Mouse (Mus musculus): ENCODE measurements around the gene Spock2. TPM values are rescaled to one million over a fixed set of nuclear protein-coding genes. Genes with fewer than 3 reads are reported as not detected.
A peak's percentile ranks its signal among the peaks of the same experiment; 100 is the strongest.

Gene Spock2
- polyA plus RNA-seq (2014; fragmentation: Nextera tagmentation; extraction: Ambion mirVana): 23.5 and 36.1 TPM in 2 replicates

DNA sequence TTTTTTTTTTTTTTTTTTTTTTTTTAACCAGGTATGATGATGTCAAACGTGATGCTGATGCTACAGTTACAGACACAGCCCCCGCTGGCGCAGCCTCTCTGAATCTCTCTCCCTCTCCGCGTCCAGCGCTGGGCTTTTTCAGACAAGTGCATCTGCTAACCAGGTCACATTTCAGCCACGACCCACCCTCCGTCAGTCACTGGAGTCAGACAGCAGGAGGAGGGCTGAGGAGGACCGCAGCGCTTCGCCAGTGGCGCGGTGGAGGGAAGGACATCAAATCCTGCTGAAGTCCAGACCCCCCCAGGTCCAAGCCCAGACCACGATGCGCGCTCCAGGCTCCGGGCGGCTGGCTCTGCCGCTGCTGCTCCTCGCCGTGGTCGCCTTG lies at the start of gene Spock2:
Gene Spock2, plus strand, starts transcription at position 74 of the 385 bp plus-strand sequence.
- H3K9me3 ChIP-seq (replicated peaks; ENCODE audit: control insufficient read depth, low read length): no peaks in the 10 kb centered on the region
- H3K36me3 ChIP-seq (ENCODE audit: control insufficient read depth, insufficient read depth, low read length): no peaks in the 10 kb centered on the region
- peak; percentile 75 for DNase-seq (ENCODE audit: low spot score)
- WGBS: 0% methylated on average over 22 of the region's 22 CpGs
- peak within 1 kb of the TSS; percentile 82 for H3K9ac ChIP-seq (ENCODE audit: low read length)
- peak within 1 kb of the TSS; percentile 93 for H3K4me2 ChIP-seq (ENCODE audit: low read length)
- peak within 1 kb of the TSS; percentile 59 for H3K4me3 ChIP-seq (ENCODE audit: low read depth, low read length)
- peak within 1 kb of the TSS; percentile 79 for H3K27ac ChIP-seq (ENCODE audit: low read depth, low read length)
- peaks cover 6% of the 10 kb centered on the region; the same call in 1 of the 2 replicates for H3K27me3 ChIP-seq (replicated peaks; ENCODE audit: control insufficient read depth, insufficient read depth, low read length)
- peaks cover 11% of the 10 kb centered on the region for H3K4me1 ChIP-seq (ENCODE audit: control insufficient read depth, insufficient read depth, low read length)
- ATAC-seq: peak; percentile 36; the same call in 1 of the 2 replicates

GRCm38 (mm10) chr10:60062173-60062572 lies 43.8 kb upstream of the Spock2 start:
- ATAC-seq (no peak), DNase-seq (ENCODE audit: low spot score) (no peak)
- no peaks in the 10 kb centered on the region for H3K4me1 ChIP-seq (ENCODE audit: control insufficient read depth, insufficient read depth, low read length)
- no peaks in the 10 kb centered on the region for H3K27me3 ChIP-seq (replicated peaks; ENCODE audit: control insufficient read depth, insufficient read depth, low read length)
- no peak overlapping the region for H3K4me3 ChIP-seq (ENCODE audit: low read depth, low read length)
- H3K36me3 ChIP-seq (ENCODE audit: control insufficient read depth, insufficient read depth, low read length): 0 out of 2 replicates have a peak, but pooled peaks cover 6% of the 10 kb centered on the region
- H3K9ac ChIP-seq (ENCODE audit: low read length): no peak overlapping the region
- no peak overlapping the region for H3K4me2 ChIP-seq (ENCODE audit: low read length)
- no peak overlapping the region for H3K27ac ChIP-seq (ENCODE audit: low read depth, low read length)
- H3K9me3 ChIP-seq (replicated peaks; ENCODE audit: control insufficient read depth, low read length): peaks cover 4% of the 10 kb centered on the region; the same call in 1 of the 2 replicates
- WGBS: 81% methylated on average over 5 of the region's 5 CpGs

DNA sequence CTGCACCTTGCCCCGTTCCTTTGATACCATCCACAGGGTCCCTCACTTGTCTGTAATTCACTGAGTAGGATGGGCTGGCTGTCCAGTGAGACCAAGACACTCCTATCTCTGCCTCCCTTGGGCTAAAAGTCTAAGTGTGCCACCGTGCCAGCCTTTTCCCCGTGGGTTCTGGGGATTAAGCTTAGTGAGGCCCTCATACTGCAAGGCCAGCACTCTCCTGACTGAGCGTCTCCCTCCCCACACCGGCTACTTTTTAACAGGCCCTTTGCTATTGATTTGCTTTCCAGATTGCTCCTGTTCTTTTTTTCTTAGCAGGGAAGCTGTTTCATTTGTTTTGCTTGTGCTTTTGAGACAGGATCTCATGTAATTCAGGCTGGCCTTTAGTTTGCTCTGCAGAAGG lies 43.1 kb upstream of the Spock2 start:
- Histone ChIP-seq H3K9me3 (replicated peaks; ENCODE audit: control insufficient read depth, low read length) (no peaks in the 10 kb centered on the region), H3K36me3 (ENCODE audit: control insufficient read depth, insufficient read depth, low read length) (0 out of 2 replicates have a peak, but pooled peaks cover 6% of the 10 kb centered on the region), H3K4me1 (ENCODE audit: control insufficient read depth, insufficient read depth, low read length) (no peaks in the 10 kb centered on the region), H3K9ac (ENCODE audit: low read length) (no peak overlapping the region), H3K27me3 (replicated peaks; ENCODE audit: control insufficient read depth, insufficient read depth, low read length) (no peaks in the 10 kb centered on the region), H3K27ac (ENCODE audit: low read depth, low read length) (no peak overlapping the region), H3K4me3 (ENCODE audit: low read depth, low read length) (no peak overlapping the region), H3K4me2 (ENCODE audit: low read length) (no peak overlapping the region)
- ATAC-seq (no peak), DNase-seq (ENCODE audit: low spot score) (no peak)
- WGBS: 38% methylated on average over 5 of the region's 5 CpGs

DNA sequence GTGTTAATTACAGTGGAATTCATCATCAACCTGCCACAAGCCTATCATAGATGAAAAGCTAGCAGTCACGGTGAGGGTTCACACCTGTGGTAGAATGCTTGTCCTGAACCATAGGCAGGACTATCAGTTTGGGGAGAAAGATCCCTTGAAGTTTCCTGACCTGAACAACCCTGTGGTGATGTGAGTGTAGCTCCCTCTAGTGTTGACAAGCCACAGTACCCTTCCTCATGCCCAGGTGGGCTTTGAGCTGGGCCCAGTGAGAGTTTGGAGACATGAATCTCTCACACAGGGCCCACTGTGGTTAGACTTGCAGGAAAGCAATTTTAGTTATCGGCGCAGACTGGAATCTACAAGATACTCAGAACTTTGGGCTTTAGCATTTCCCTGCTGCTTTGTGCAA lies 39.5 kb upstream of the Spock2 start:
- DNase-seq (ENCODE audit: low spot score) (peak; percentile 55), ATAC-seq (no peak)
- H3K4me2 ChIP-seq (ENCODE audit: low read length): no peak overlapping the region
- H3K4me1 ChIP-seq (ENCODE audit: control insufficient read depth, insufficient read depth, low read length): no peaks in the 10 kb centered on the region
- 74% methylated on average over 3 of the region's 3 CpGs for WGBS
- no peak overlapping the region for H3K9ac ChIP-seq (ENCODE audit: low read length)
- H3K9me3 ChIP-seq (replicated peaks; ENCODE audit: control insufficient read depth, low read length): no peaks in the 10 kb centered on the region
- no peak overlapping the region for H3K27ac ChIP-seq (ENCODE audit: low read depth, low read length)
- H3K4me3 ChIP-seq (ENCODE audit: low read depth, low read length): no peak overlapping the region
- H3K36me3 ChIP-seq (ENCODE audit: control insufficient read depth, insufficient read depth, low read length): 0 out of 2 replicates have a peak, but pooled peaks cover 6% of the 10 kb centered on the region
- H3K27me3 ChIP-seq (replicated peaks; ENCODE audit: control insufficient read depth, insufficient read depth, low read length): no peaks in the 10 kb centered on the region

DNA sequence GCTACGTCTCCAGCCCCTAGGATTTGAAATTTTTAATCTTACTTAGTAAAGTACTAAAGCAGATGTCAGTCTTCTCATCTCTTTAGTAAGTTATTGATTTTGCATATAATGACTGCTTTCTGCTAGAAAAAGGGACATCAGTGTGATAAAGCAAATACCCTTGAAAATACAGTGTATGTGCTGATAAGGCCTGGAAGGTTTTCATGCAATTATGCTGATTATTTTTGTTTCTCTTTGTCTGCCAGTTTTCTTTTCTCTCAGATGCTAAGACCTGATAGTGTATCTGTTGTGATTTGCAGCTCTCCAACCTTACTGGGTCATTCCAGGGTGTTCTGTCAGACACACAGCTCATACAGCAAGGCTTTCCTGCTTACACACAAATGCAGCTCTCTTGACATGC lies 30.9 kb upstream of the Spock2 start:
- DNase-seq (ENCODE audit: low spot score) (no peak), ATAC-seq (no peak)
- Histone ChIP-seq H3K9me3 (replicated peaks; ENCODE audit: control insufficient read depth, low read length) (no peaks in the 10 kb centered on the region), H3K36me3 (ENCODE audit: control insufficient read depth, insufficient read depth, low read length) (no peaks in the 10 kb centered on the region), H3K4me2 (ENCODE audit: low read length) (no peak overlapping the region), H3K27me3 (replicated peaks; ENCODE audit: control insufficient read depth, insufficient read depth, low read length) (no peaks in the 10 kb centered on the region), H3K27ac (ENCODE audit: low read depth, low read length) (no peak overlapping the region), H3K4me1 (ENCODE audit: control insufficient read depth, insufficient read depth, low read length) (no peaks in the 10 kb centered on the region), H3K9ac (ENCODE audit: low read length) (no peak overlapping the region), H3K4me3 (ENCODE audit: low read depth, low read length) (no peak overlapping the region)
- 85% methylated on average over 1 of the region's 1 CpGs for WGBS

- H3K4me1 ChIP-seq (ENCODE audit: control insufficient read depth, insufficient read depth, low read length): peaks cover 7% of the 10 kb centered on the region
- DNase-seq (ENCODE audit: low spot score): no peak
- no peak for ATAC-seq
- WGBS: 96% methylated on average over 7 of the region's 7 CpGs
- no peak overlapping the region for H3K9ac ChIP-seq (ENCODE audit: low read length)
- no peak overlapping the region for H3K4me3 ChIP-seq (ENCODE audit: low read depth, low read length)
- no peaks in the 10 kb centered on the region for H3K36me3 ChIP-seq (ENCODE audit: control insufficient read depth, insufficient read depth, low read length)
- H3K4me2 ChIP-seq (ENCODE audit: low read length): no peak overlapping the region
- no peaks in the 10 kb centered on the region for H3K9me3 ChIP-seq (replicated peaks; ENCODE audit: control insufficient read depth, low read length)
- no peak overlapping the region for H3K27ac ChIP-seq (ENCODE audit: low read depth, low read length)
- no peaks in the 10 kb centered on the region for H3K27me3 ChIP-seq (replicated peaks; ENCODE audit: control insufficient read depth, insufficient read depth, low read length)
These were observed 28.8 kb upstream of the Spock2 start for GRCm38 (mm10) chr10:60077226-60077625.

GRCm38 (mm10) chr10:60077736-60078560 lies 28.1 kb upstream of the Spock2 start:
- no peak for DNase-seq (ENCODE audit: low spot score)
- no peak for ATAC-seq

GRCm38 (mm10) chr10:60078561-60078917 lies 27.5 kb upstream of the Spock2 start:
- no peaks in the 10 kb centered on the region for H3K36me3 ChIP-seq (ENCODE audit: control insufficient read depth, insufficient read depth, low read length)
- DNase-seq (ENCODE audit: low spot score): peak; percentile 56
- ATAC-seq: peak; percentile 57
- 71% methylated on average over 5 of the region's 5 CpGs for WGBS
- H3K27ac ChIP-seq (ENCODE audit: low read depth, low read length): 0 out of 2 replicates have a peak overlapping the region, but pooled peaks have one; percentile 9
- no peaks in the 10 kb centered on the region for H3K9me3 ChIP-seq (replicated peaks; ENCODE audit: control insufficient read depth, low read length)
- no peaks in the 10 kb centered on the region for H3K27me3 ChIP-seq (replicated peaks; ENCODE audit: control insufficient read depth, insufficient read depth, low read length)
- no peak overlapping the region for H3K4me3 ChIP-seq (ENCODE audit: low read depth, low read length)
- H3K4me1 ChIP-seq (ENCODE audit: control insufficient read depth, insufficient read depth, low read length): peaks cover 7% of the 10 kb centered on the region
- H3K4me2 ChIP-seq (ENCODE audit: low read length): no peak overlapping the region
- no peak overlapping the region for H3K9ac ChIP-seq (ENCODE audit: low read length)

More at GRCm38 (mm10) chr10:60077736-60078560, 28.1 kb upstream of the Spock2 start:
- 80% methylated on average over 18 of the region's 18 CpGs for WGBS
- Histone ChIP-seq H3K27ac (ENCODE audit: low read depth, low read length) (no peak overlapping the region), H3K27me3 (replicated peaks; ENCODE audit: control insufficient read depth, insufficient read depth, low read length) (no peaks in the 10 kb centered on the region), H3K36me3 (ENCODE audit: control insufficient read depth, insufficient read depth, low read length) (no peaks in the 10 kb centered on the region), H3K9ac (ENCODE audit: low read length) (no peak overlapping the region), H3K4me1 (ENCODE audit: control insufficient read depth, insufficient read depth, low read length) (peaks cover 7% of the 10 kb centered on the region), H3K4me3 (ENCODE audit: low read depth, low read length) (no peak overlapping the region), H3K4me2 (ENCODE audit: low read length) (no peak overlapping the region), H3K9me3 (replicated peaks; ENCODE audit: control insufficient read depth, low read length) (no peaks in the 10 kb centered on the region)

DNA sequence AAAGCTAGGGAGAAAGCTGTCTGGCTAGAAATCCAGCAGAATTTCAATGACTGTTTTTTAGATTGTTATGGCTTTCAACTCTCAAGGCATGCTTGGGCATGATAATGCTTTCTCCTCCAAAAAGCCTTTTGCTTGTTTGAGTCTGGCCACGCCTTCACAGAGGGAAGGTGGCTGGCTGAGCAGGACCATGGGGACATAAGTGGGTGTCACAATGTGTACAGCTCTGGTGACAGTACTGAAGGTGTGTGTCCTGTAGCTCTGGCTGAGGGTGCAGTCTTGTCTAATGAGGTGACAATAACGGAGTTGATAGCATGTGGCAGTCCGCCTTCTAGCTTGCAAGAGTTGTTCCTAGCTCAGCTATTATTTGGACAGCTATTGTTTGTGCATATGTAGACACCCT lies 25.8 kb upstream of the Spock2 start:
- H3K9me3 ChIP-seq (replicated peaks; ENCODE audit: control insufficient read depth, low read length): no peaks in the 10 kb centered on the region
- H3K4me2 ChIP-seq (ENCODE audit: low read length): no peak overlapping the region
- H3K27ac ChIP-seq (ENCODE audit: low read depth, low read length): no peak overlapping the region
- no peaks in the 10 kb centered on the region for H3K36me3 ChIP-seq (ENCODE audit: control insufficient read depth, insufficient read depth, low read length)
- no peak for ATAC-seq
- DNase-seq (ENCODE audit: low spot score): no peak
- no peaks in the 10 kb centered on the region for H3K27me3 ChIP-seq (replicated peaks; ENCODE audit: control insufficient read depth, insufficient read depth, low read length)
- WGBS: 71% methylated on average over 3 of the region's 3 CpGs
- H3K4me3 ChIP-seq (ENCODE audit: low read depth, low read length): no peak overlapping the region
- peaks cover 7% of the 10 kb centered on the region for H3K4me1 ChIP-seq (ENCODE audit: control insufficient read depth, insufficient read depth, low read length)
- no peak overlapping the region for H3K9ac ChIP-seq (ENCODE audit: low read length)
